Mouse (Mus musculus) ES-E14 (cell line): ENCODE results near the gene Acrbp.

Source experiments
- CHD2 ChIP-seq: IDR thresholded peaks from 2 replicates; pipeline ENCODE4 v1.6.1; 2014; ENCODE audit warnings: mild to moderate bottlenecking, low read depth, low read length, inconsistent platforms
- HCFC1 ChIP-seq: IDR thresholded peaks from 2 replicates; pipeline ENCODE4 v1.6.1; 2012; ENCODE audit warnings: low read length, inconsistent platforms, borderline replicate concordance; ENCODE audit not compliant: insufficient read depth
- MAFK ChIP-seq: IDR thresholded peaks from 2 replicates; pipeline ENCODE4 v1.6.1; 2014; ENCODE audit warnings: mild to moderate bottlenecking, low read depth, low read length, inconsistent platforms; ENCODE audit not compliant: insufficient read depth
- ZNF384 ChIP-seq: IDR thresholded peaks from 2 replicates; pipeline ENCODE4 v1.6.1; 2012; ENCODE audit warnings: low read depth, low read length, inconsistent platforms

GRCm38 (mm10) chr6:125067571-125067995 is 18.1 kb downstream of the Acrbp start, which contains the start of gene Lpar5:
- TF ChIP-seq CHD2 (no peak), HCFC1 (no peak), MAFK (no peak), ZNF384 (no peak)
